Mouse (Mus musculus) embryonic facial prominence, embryonic 11.5 days (tissue): ENCODE data around the gene Gpr179. TPM values are rescaled to one million over a fixed set of nuclear protein-coding genes. Genes with fewer than 3 reads are reported as not detected.
A peak's percentile ranks its signal among the peaks of the same experiment; 100 is the strongest.
"Not testable (repeated sequence)": the region's sequence is repeated elsewhere in the genome, so short reads cannot be mapped to it uniquely, and the experiment has no call there.

ENCODE experiments used
- ATAC-seq: fragments of 200-750 bp; cut with Nextera tagmentation; replicated peaks from 2 replicates; pipeline ENCODE4 v1.8.0; 2017; ENCODE audit warnings: low read depth; ENCODE audit not compliant: insufficient number of reproducible peaks, low FRiP score, low TSS enrichment
- DNase-seq: peaks from one replicate; pipeline ENCODE4 v3.0.0-alpha.2; 2015; ENCODE audit warnings: low spot score
- H3K27ac ChIP-seq: fragments of 300-500 bp; sonication (generic); replicated peaks from 2 replicates; pipeline ENCODE4 v1.5.1; 2014; ENCODE audit warnings: mild to moderate bottlenecking, low read depth, low read length, control low read depth
- H3K27me3 ChIP-seq: fragments of 300-500 bp; sonication (generic); 2 replicates; pipeline ENCODE4 v1.6.1; 2014; ENCODE audit warnings: mild to moderate bottlenecking, low read length, moderate library complexity, mixed read lengths; ENCODE audit not compliant: control insufficient read depth, insufficient read depth
- H3K36me3 ChIP-seq: fragments of 300-500 bp; sonication (generic); replicated peaks from 2 replicates; pipeline ENCODE4 v1.6.1; 2014; ENCODE audit warnings: low read depth, mild to moderate bottlenecking, low read length, moderate library complexity, mixed read lengths; ENCODE audit not compliant: control insufficient read depth, insufficient read depth
- H3K4me1 ChIP-seq: fragments of 300-500 bp; sonication (generic); 2 replicates; pipeline ENCODE4 v1.6.1; 2014; ENCODE audit warnings: low read length, mixed read lengths; ENCODE audit not compliant: control insufficient read depth, insufficient read depth
- H3K4me2 ChIP-seq: fragments of 300-500 bp; sonication (generic); 2 replicates; pipeline ENCODE4 v1.6.1; 2014; ENCODE audit warnings: low read depth, mild to moderate bottlenecking, control low read depth, low read length, moderate library complexity
- H3K4me3 ChIP-seq: fragments of 300-500 bp; sonication (generic); 2 replicates; pipeline ENCODE4 v1.5.1; 2014; ENCODE audit warnings: low read depth, low read length, control low read depth
- H3K9ac ChIP-seq: fragments of 300-500 bp; sonication (generic); replicated peaks from 2 replicates; pipeline ENCODE4 v1.6.1; 2014; ENCODE audit warnings: mild to moderate bottlenecking, control low read depth, low read length
- H3K9me3 ChIP-seq: fragments of 300-500 bp; sonication (generic); replicated peaks from 2 replicates; pipeline ENCODE4 v1.6.1; 2016; ENCODE audit warnings: mild to moderate bottlenecking, low read length, inconsistent platforms, mixed read lengths; ENCODE audit not compliant: control insufficient read depth
- WGBS: fragments of 180-500 bp; shearing (Covaris S2); extraction: QIAGEN DNeasy Blood & Tissue Kit; methylation state at CpG from one replicate; pipeline ENCODE4 v1.1.7; 2014; 5-methylcytosine and 5-hydroxymethylcytosine counted together
- polyA plus RNA-seq: library from polyadenylated mRNA; unstranded; fragments of >200 nt; fragmentation: Nextera tagmentation; extraction: Ambion mirVana; gene quantifications from 2 replicates; pipeline ENCODE4 v1.2.1, GENCODE M21; 2014

The Gpr179 gene
- polyA plus RNA-seq, 1 experiment from 2014 or later, result 0.01 TPM

DNA sequence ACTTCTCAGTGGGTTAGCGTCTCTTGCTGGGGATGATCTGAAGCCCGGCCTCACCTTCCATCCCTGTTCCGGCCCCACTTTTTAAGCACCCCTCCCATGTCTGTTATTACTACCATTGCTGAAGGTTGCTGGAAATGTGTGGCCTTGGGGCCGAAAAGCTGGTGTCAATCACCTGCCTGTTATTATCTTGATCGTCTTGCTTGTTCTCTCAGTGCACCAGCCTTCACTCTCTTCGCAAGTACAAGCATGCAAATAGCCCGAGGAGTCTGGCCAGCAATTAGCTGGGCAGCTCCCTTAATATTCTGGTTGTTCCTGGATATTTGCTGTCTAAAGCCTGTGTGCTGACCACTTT is 11.7 kb upstream of the Gpr179 start:
- no peak overlapping the region for H3K27ac ChIP-seq
- peak overlapping the region; percentile 94 for H3K9ac ChIP-seq
- peak; percentile 33 for DNase-seq
- no peak for ATAC-seq
- H3K4me3 ChIP-seq, result peak overlapping the region; percentile 100
- peak overlapping the region; percentile 90 for H3K4me2 ChIP-seq
- no peaks in the 10 kb centered on the region for H3K27me3 ChIP-seq
- WGBS, result under 1% methylated on average over 7 of the region's 7 CpGs
- no peaks in the 10 kb centered on the region; the same call in 1 of the 2 replicates for H3K36me3 ChIP-seq
- no peaks in the 10 kb centered on the region for H3K9me3 ChIP-seq
- H3K4me1 ChIP-seq, result no peaks in the 10 kb centered on the region

DNA sequence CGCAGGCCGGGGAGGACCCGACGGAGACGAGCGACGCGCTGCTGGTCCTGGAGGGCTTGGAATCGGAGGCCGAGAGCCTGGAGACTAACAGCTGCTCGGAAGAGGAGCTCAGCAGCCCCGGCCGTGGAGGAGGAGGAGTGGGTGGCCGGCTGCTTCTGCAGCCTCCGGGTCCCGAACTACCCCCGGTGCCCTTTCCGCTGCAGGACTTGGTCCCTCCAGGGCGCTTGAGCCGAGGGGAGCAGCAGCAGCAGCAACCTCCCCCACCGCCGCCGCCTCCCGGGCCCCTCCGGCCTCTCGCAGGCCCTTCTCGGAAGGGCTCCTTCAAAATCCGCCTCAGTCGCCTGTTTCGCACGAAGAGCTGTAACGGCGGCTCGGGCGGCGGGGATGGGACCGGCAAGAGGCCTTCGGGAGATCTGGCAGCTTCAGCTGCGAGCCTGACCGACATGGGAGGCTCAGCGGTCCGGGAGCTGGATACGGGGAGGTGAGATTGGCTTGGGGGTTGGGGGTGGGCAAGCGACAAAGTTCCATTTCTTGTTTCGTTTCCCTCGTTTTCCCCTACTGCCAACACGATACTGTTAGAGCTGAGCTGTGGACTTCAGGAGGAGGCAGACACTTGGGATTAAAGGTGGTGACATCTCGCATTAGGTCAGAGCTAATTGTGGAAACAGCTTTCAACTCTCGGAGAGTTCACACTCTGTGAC is 11.2 kb upstream of the Gpr179 start:
- H3K4me2 ChIP-seq, result peak overlapping the region; percentile 90
- WGBS, result under 1% methylated on average over 49 of the region's 49 CpGs
- peak overlapping the region; percentile 94 for H3K9ac ChIP-seq
- H3K36me3 ChIP-seq, result no peaks in the 10 kb centered on the region; the same call in 1 of the 2 replicates
- ATAC-seq (0 out of 2 replicates have a peak, but pooled peaks have one; percentile 9), DNase-seq (peak; percentile 24)
- no peaks in the 10 kb centered on the region for H3K4me1 ChIP-seq
- H3K4me3 ChIP-seq, result peak overlapping the region; percentile 100
- no peaks in the 10 kb centered on the region for H3K27me3 ChIP-seq
- no peaks in the 10 kb centered on the region for H3K9me3 ChIP-seq
- no peak overlapping the region; the same call in 1 of the 2 replicates for H3K27ac ChIP-seq

DNA sequence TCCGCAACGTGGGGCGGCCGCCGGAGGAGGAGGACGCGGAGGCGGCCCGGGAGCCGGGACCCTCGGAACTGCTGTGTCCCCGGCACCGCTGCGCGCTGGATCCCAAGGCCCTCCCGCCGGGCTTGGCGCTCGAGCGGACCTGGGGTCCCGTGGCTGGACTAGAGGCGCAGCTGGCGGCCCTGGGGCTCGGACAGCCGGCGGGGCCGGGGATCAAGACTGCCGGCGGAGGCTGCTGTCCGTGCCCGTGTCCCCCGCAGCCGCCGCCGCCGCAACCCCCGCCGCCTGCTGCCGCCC is 10.7 kb upstream of the Gpr179 start:
- peak; percentile 39 for DNase-seq
- peak overlapping the region; percentile 94 for H3K9ac ChIP-seq
- ATAC-seq, result peak; percentile 37
- H3K9me3 ChIP-seq, result no peaks in the 10 kb centered on the region
- peak overlapping the region; percentile 90 for H3K4me2 ChIP-seq
- peak overlapping the region; percentile 76 for H3K27ac ChIP-seq
- H3K4me1 ChIP-seq, result no peaks in the 10 kb centered on the region
- no peaks in the 10 kb centered on the region for H3K36me3 ChIP-seq
- no peaks in the 10 kb centered on the region for H3K27me3 ChIP-seq
- peak overlapping the region; percentile 100 for H3K4me3 ChIP-seq
- under 1% methylated on average over 25 of the region's 39 CpGs for whole genome bisulfite sequencing

DNA sequence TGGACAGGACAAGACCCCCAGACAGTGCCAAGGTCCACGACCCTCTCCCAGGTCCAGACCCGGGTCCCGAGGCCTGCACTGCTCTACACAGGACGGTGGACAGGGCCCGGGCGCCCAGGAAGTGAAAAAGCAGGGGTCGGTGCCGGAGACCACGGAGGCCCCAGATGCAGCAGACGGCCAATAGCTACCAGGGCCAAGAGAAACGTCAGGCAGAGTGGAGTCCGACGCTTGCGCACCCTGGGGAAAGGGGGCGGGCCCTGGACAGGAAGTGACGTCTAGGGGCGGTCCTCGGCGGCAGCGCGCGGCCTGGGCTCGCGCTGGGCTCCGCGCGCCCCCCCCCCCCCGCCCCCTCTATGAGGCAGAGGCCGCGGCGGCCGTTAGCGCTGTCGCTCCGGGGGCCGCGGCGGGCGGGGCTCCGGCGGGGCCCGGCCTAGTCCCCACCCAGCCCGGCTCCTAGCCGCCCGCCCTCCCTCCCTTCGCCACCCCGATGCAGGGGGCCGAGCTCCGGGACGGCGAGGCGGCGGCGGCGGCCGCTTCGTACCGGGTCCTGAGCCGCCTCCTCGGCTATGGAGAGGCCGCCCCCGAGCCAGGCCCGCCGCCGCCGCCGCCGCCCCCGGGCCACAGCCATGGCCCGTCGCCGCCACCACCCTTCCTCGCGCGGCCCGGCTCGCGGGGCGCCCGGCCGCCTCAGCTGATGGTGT is 10.2 kb upstream of the Gpr179 start, which contains the start of gene Socs7:
Socs7 (plus strand) TSS at position 604 of the 701 bp plus-strand sequence.
- DNase-seq (peak; percentile 93), ATAC-seq (peak; percentile 93)
- under 1% methylated on average over 27 of the region's 81 CpGs for WGBS
- peak within 1 kb of the TSS; percentile 90 for H3K4me2 ChIP-seq
- no peaks in the 10 kb centered on the region for H3K4me1 ChIP-seq
- H3K4me3 ChIP-seq, result peak within 1 kb of the TSS; percentile 100
- no peaks in the 10 kb centered on the region for H3K36me3 ChIP-seq
- peak within 1 kb of the TSS; percentile 94 for H3K9ac ChIP-seq
- peak within 1 kb of the TSS; percentile 76 for H3K27ac ChIP-seq
- H3K27me3 ChIP-seq, result no peaks in the 10 kb centered on the region
- no peaks in the 10 kb centered on the region for H3K9me3 ChIP-seq

DNA sequence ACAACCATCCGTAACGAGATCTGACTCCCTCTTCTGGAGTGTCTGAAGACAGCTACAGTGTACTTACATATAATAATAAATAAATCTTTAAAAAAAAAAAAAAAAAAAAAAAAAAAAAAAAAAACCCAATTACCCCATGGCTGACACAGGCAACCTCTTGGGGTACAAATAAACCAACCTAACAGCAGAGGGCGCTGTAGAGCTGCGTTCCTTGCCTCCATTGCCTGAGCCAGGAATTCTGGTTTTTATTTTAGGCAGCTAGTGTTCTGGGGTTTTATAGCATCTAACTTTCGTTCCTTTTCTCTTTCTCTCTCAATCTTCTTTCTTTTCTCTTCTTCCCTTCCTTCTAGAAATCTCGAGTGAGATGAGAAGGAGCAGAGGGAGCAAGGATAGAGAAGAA is 5.8 kb upstream of the Gpr179 start:
- H3K9me3 ChIP-seq, H3K36me3 ChIP-seq, H3K4me3 ChIP-seq, H3K9ac ChIP-seq, H3K27me3 ChIP-seq, H3K4me2 ChIP-seq, ATAC-seq, H3K27ac ChIP-seq, H3K4me1 ChIP-seq: not testable (repeated sequence)
- WGBS, result 9% methylated on average over 4 of the region's 6 CpGs
- DNase-seq, result peak; percentile 87

DNA sequence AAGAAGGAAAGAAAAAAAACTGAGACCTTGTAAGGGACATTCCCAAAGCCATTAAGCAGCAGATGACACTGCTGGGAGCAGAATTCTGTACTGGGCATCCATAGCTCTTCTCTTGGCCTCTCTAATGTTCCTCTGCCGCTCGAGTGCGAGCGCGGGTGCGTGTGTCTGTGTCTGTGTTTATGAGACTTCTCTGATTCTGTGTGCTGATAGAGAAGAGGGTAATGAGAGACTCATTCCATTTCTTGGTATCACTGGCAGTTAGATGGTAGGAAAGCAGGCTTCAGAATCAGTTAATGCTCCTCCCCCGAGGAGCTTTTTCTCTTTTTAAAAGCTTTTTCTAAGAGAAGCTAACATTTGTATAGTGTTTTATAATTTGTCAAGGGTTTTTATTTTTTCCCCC is 3.4 kb upstream of the Gpr179 start:
- Histone ChIP-seq H3K4me2 (no peak overlapping the region), H3K9me3 (no peaks in the 10 kb centered on the region), H3K4me1 (no peaks in the 10 kb centered on the region), H3K27ac (no peak overlapping the region), H3K36me3 (no peaks in the 10 kb centered on the region), H3K27me3 (no peaks in the 10 kb centered on the region), H3K9ac (no peak overlapping the region), H3K4me3 (no peak overlapping the region)
- DNase-seq (no peak), ATAC-seq (no peak)
- WGBS, result 88% methylated on average over 7 of the region's 7 CpGs

DNA sequence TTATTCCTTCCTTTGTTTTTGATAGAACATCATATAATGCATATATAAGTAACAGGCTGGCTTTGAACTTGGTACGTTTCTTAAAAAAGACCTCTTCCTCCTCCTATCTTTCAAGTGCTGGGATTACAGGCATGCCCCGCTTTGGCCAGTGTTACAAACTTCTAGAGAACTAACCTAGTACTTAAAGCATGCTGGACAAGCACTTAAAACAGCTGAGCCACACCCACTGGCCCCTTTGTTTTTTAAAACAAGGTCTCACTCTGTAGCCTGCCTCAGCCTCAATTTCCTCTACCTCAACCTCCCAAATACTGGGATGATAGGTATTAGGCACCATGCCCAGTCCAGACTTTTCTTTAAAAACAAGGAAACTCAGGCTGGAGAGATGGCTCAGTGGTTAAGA is 2.8 kb upstream of the Gpr179 start:
- Histone ChIP-seq H3K4me3 (no peak overlapping the region), H3K36me3 (no peaks in the 10 kb centered on the region), H3K9ac (no peak overlapping the region), H3K27ac (no peak overlapping the region), H3K9me3 (no peaks in the 10 kb centered on the region), H3K4me1 (no peaks in the 10 kb centered on the region), H3K4me2 (no peak overlapping the region), H3K27me3 (no peaks in the 10 kb centered on the region)
- ATAC-seq (no peak), DNase-seq (no peak)
- WGBS, result 72% methylated on average over 2 of the region's 2 CpGs

DNA sequence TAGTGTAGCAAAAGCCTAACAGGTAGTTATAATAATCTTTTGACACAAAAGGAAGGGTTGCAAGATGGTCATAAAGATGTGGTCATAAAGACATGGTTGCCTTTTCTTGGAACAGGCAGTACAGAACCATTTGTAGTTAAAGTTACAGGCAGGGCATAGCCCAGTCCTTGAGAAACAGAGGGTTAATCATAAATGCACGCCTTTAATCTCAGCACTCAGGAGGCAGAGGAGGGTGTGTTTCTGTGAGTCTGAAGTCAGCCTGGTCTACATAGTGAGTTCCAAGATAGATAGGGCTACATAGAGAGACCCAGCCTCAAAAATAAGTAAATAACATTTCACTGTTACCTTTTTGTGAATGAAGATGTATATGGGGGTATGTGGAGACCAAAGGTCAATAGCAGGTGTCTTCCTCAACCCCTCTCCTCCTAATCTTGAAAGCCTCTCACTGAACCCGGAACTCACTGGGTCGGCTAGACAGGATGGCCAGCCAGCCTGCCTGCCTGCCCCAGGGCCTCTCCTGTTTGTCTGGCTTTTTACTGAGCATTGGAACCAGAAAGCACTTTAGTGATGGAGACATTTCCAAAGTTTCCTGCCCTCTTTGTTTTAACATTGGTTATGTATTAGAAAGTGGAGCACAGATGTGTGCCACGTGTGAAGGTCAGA is 1.2 kb upstream of the Gpr179 start:
- DNase-seq (no peak), ATAC-seq (no peak)
- Histone ChIP-seq H3K4me2 (no peak overlapping the region), H3K9ac (no peak overlapping the region), H3K4me1 (no peaks in the 10 kb centered on the region), H3K4me3 (no peak overlapping the region), H3K9me3 (no peaks in the 10 kb centered on the region), H3K27ac (no peak overlapping the region), H3K36me3 (no peaks in the 10 kb centered on the region), H3K27me3 (no peaks in the 10 kb centered on the region)
- 65% methylated on average over 4 of the region's 4 CpGs for WGBS
